8 mouse cellular contexts compared by ENCODE assay signal in genomic region chr7:29039985-29040661, GRCm38 (mm10). TPM values are rescaled to one million over a fixed set of nuclear protein-coding genes. Genes with fewer than 3 reads are reported as not detected.
DNase-seq lines count a peak whose midpoint lies in the region; ATAC-seq and TF ChIP-seq lines count a peak whose summit lies in the region.

No protein-coding gene starts in this region.

- H3K36me3 ChIP-seq in hindbrain, embryonic 12.5 days, result no peaks in the 10 kb centered on the region
- no peaks in the 10 kb centered on the region for H3K36me3 ChIP-seq in liver, postnatal 0 days (replicated peaks; ENCODE audit: insufficient read depth, low read length)
- no peaks in the 10 kb centered on the region for H3K36me3 ChIP-seq in thymus, adult 2 months (ENCODE audit: control insufficient read depth, insufficient read depth, low read length)

- TF ChIP-seq EP300 in liver, postnatal 0 days (IDR thresholded peaks at IDR 0.05; ENCODE audit: low read depth), result no peak

- H3K4me2 ChIP-seq in hindbrain, embryonic 12.5 days (replicated peaks), result peak overlapping the region; percentile 81
- H3K4me2 ChIP-seq in liver, postnatal 0 days (ENCODE audit: low read depth, low read length), result peak overlapping the region; percentile 76

- peak; percentile 69 for DNase-seq in right cerebral cortex, postnatal 4 days
- no peak for DNase-seq in right cerebral cortex, postnatal 25 days
- DNase-seq in liver, postnatal 0 days, result peak; percentile 41
- DNase-seq in thymus, adult 2 months, result peak; percentile 46
- no peak for DNase-seq in right cerebral cortex, adult 2 months (ENCODE audit: low spot score in 2 of 2)
- no peak for DNase-seq in left cerebral cortex, postnatal 14 days (ENCODE audit: low spot score in 2 of 2)

- H3K4me1 ChIP-seq in embryonic fibroblast, embryonic 13.5 days (ENCODE audit: control insufficient read depth, insufficient read depth, low read length), result no peaks in the 10 kb centered on the region; the same call in 1 of the 2 replicates
- peaks cover 26% of the 10 kb centered on the region for H3K4me1 ChIP-seq in hindbrain, embryonic 12.5 days
- H3K4me1 ChIP-seq in liver, postnatal 0 days (ENCODE audit: insufficient read depth), result peaks cover 13% of the 10 kb centered on the region
- peaks cover 10% of the 10 kb centered on the region for H3K4me1 ChIP-seq in thymus, adult 2 months (replicated peaks; ENCODE audit: control insufficient read depth, insufficient read depth, low read length)

- no peak for TF ChIP-seq CTCF in embryonic fibroblast, embryonic 13.5 days (IDR thresholded peaks at IDR 0.05; ENCODE audit: borderline replicate concordance, insufficient read depth, low read length)
- TF ChIP-seq CTCF in liver, postnatal 0 days (IDR thresholded peaks at IDR 0.05; ENCODE audit: low read depth), result no peak
- TF ChIP-seq CTCF in thymus, adult 2 months (IDR thresholded peaks at IDR 0.05; ENCODE audit: borderline replicate concordance, control insufficient read depth, extremely low read depth, insufficient read depth, low read length, poor library complexity), result no peak

- peak overlapping the region; percentile 40 for H3K4me3 ChIP-seq in embryonic fibroblast, embryonic 13.5 days (ENCODE audit: insufficient read depth, low read length)
- H3K4me3 ChIP-seq in hindbrain, embryonic 12.5 days, result peak overlapping the region; percentile 39
- peak overlapping the region; percentile 43 for H3K4me3 ChIP-seq in liver, postnatal 0 days (ENCODE audit: low read depth, low read length)
- peak overlapping the region; percentile 44 for H3K4me3 ChIP-seq in thymus, adult 2 months (ENCODE audit: control insufficient read depth, insufficient read depth, low read length)

- TF ChIP-seq POLR2A in embryonic fibroblast, embryonic 13.5 days (IDR thresholded peaks at IDR 0.05; ENCODE audit: low read depth, low read length), result no peak
- no peak for TF ChIP-seq POLR2A in thymus, adult 2 months (IDR thresholded peaks at IDR 0.05; ENCODE audit: control insufficient read depth, extremely low read depth, insufficient read depth, low read length, poor library complexity)

- no peak overlapping the region for H3K27ac ChIP-seq in embryonic fibroblast, embryonic 13.5 days (ENCODE audit: insufficient read depth, low read length)
- peak overlapping the region; percentile 58; the same call in 1 of the 2 replicates for H3K27ac ChIP-seq in hindbrain, embryonic 12.5 days
- H3K27ac ChIP-seq in liver, postnatal 0 days (ENCODE audit: low read depth), result no peak overlapping the region
- H3K27ac ChIP-seq in thymus, adult 2 months (ENCODE audit: control insufficient read depth, insufficient read depth, low read length), result no peak overlapping the region

- 0 out of 2 replicates have a peak, but pooled peaks cover 2% of the 10 kb centered on the region for H3K9me3 ChIP-seq in hindbrain, embryonic 12.5 days (replicated peaks)
- no peaks in the 10 kb centered on the region for H3K9me3 ChIP-seq in liver, postnatal 0 days (ENCODE audit: low read length)

- peak overlapping the region; percentile 62 for H3K9ac ChIP-seq in hindbrain, embryonic 12.5 days
- H3K9ac ChIP-seq in liver, postnatal 0 days (replicated peaks), result peak overlapping the region; percentile 63

- intact Hi-C loops in left cerebral cortex, postnatal 14 days (cut with DNase I), result loop anchor here (2.0 to 10.0 kb wide), 4 partner anchors 53 to 255 kb away; partner anchors contain the start of gene Rinl

- 2% methylated on average over 26 of the region's 26 CpGs for WGBS in hindbrain, embryonic 12.5 days
- WGBS in liver, postnatal 0 days (ENCODE audit: insufficient replicate concordance), result under 1% methylated on average over 26 of the region's 26 CpGs
- WGBS in thymus, adult 2 months, result under 1% methylated on average over 26 of the region's 26 CpGs

- H3K27me3 ChIP-seq in hindbrain, embryonic 12.5 days, result no peaks in the 10 kb centered on the region
- no peaks in the 10 kb centered on the region for H3K27me3 ChIP-seq in liver, postnatal 0 days (ENCODE audit: insufficient read depth, low read length)
- no peaks in the 10 kb centered on the region for H3K27me3 ChIP-seq in thymus, adult 2 months (ENCODE audit: control insufficient read depth, insufficient read depth, low read length)

- peak; percentile 66 for ATAC-seq in hindbrain, embryonic 12.5 days (ENCODE audit: low FRiP score)
- ATAC-seq in liver, postnatal 0 days, result peak; percentile 37

RNA-seq across cellular contexts. Expression of gene Map4k1, which starts 58.3 kb away (rescaled TPM):
- polyA plus RNA-seq in embryonic fibroblast, embryonic 13.5 days (2011; ENCODE audit: insufficient read length, low read depth, missing spikeins), result 2.0 and 2.2 TPM in 2 replicates
- 4.9 and 5.4 TPM in 2 replicates for polyA plus RNA-seq in hindbrain, embryonic 12.5 days (2016; fragmentation: Nextera tagmentation; extraction: Ambion mirVana)
- polyA plus RNA-seq in liver, postnatal 0 days (2015; fragmentation: Nextera tagmentation; extraction: Ambion mirVana), result 11.9 and 16.5 TPM in 2 replicates
- 155 and 164 TPM in 2 replicates for polyA plus RNA-seq in thymus, adult 2 months (2012; rRNA removed)
- total RNA-seq in left cerebral cortex, postnatal 14 days (2021), result 1 to 10 TPM; 2.0 to 3.7 TPM

RNA-seq across cellular contexts. Expression of gene Eif3k, which starts 58.5 kb away (rescaled TPM):
- 328 and 347 TPM in 2 replicates for polyA plus RNA-seq in embryonic fibroblast, embryonic 13.5 days (2011; ENCODE audit: insufficient read length, low read depth, missing spikeins)
- polyA plus RNA-seq in hindbrain, embryonic 12.5 days (2016; fragmentation: Nextera tagmentation; extraction: Ambion mirVana), result 298 and 331 TPM in 2 replicates
- 162 and 166 TPM in 2 replicates for polyA plus RNA-seq in liver, postnatal 0 days (2015; fragmentation: Nextera tagmentation; extraction: Ambion mirVana)
- polyA plus RNA-seq in thymus, adult 2 months (2012; rRNA removed), result 362 and 396 TPM in 2 replicates
- total RNA-seq in left cerebral cortex, postnatal 14 days (2021), result 100 to 1,000 TPM; 163 to 174 TPM

Comparison
In these comparisons a context has a peak if more than half of its experiments do, and no peak if none do; other contexts are left out.
1. DNase-seq: peak in right cerebral cortex, postnatal 4 days (single experiment), liver, postnatal 0 days (single experiment) and thymus, adult 2 months (single experiment); none in right cerebral cortex, postnatal 25 days (single experiment), right cerebral cortex, adult 2 months (0 of 2) and left cerebral cortex, postnatal 14 days (0 of 2).
2. Peak in every context shown above with its lines, with median percentiles within 50 percentile points of each other: H3K4me3 ChIP-seq.